Mouse (Mus musculus) midbrain, embryonic 10.5 days (tissue): ENCODE measurements around the gene Caln1. TPM values are rescaled to one million over a fixed set of nuclear protein-coding genes. Genes with fewer than 3 reads are reported as not detected.

Source experiments
- DNase-seq: peaks from one replicate; pipeline ENCODE4 v3.0.0-alpha.2; 2017; ENCODE audit warnings: low spot score
- H3K27ac ChIP-seq: fragments of 300-500 bp; sonication (generic); replicated peaks from 2 replicates; pipeline ENCODE4 v1.5.1; 2016; ENCODE audit warnings: mild to moderate bottlenecking
- H3K27me3 ChIP-seq: fragments of 300-500 bp; sonication (generic); 2 replicates; pipeline ENCODE4 v1.6.1; 2016; ENCODE audit warnings: low read depth, mild to moderate bottlenecking; ENCODE audit not compliant: poor library complexity, severe bottlenecking
- H3K36me3 ChIP-seq: fragments of 300-500 bp; sonication (generic); 2 replicates; pipeline ENCODE4 v1.6.1; 2016; ENCODE audit warnings: mild to moderate bottlenecking, moderate library complexity
- H3K4me1 ChIP-seq: fragments of 300-500 bp; sonication (generic); 2 replicates; pipeline ENCODE4 v1.6.1; 2016
- H3K4me3 ChIP-seq: fragments of 300-500 bp; sonication (generic); 2 replicates; pipeline ENCODE4 v1.5.1; 2016; ENCODE audit warnings: mild to moderate bottlenecking, moderate library complexity
- H3K9me3 ChIP-seq: fragments of 300-500 bp; sonication (generic); replicated peaks from 2 replicates; pipeline ENCODE4 v1.6.1; 2016; ENCODE audit warnings: mild to moderate bottlenecking
- WGBS: fragments of 180-500 bp; shearing (Covaris S2); methylation state at CpG from one replicate; pipeline ENCODE4 v1.1.7; 2016; 5-methylcytosine and 5-hydroxymethylcytosine counted together
- polyA plus RNA-seq: library from polyadenylated mRNA; unstranded; fragments of >200 nt; fragmentation: Nextera tagmentation; extraction: Ambion mirVana; gene quantifications from 2 replicates; pipeline ENCODE4 v1.2.1, GENCODE M21; 2016

Gene Caln1
- polyA plus RNA-seq, 1 experiment from 2014 or later, result 0.33 TPM

GRCm38 (mm10) chr5:130491471-130491870, 122.2 kb downstream of the Caln1 start:
- Histone ChIP-seq H3K27ac (no peak overlapping the region), H3K9me3 (no peaks in the 10 kb centered on the region), H3K4me1 (no peaks in the 10 kb centered on the region), H3K27me3 (no peaks in the 10 kb centered on the region), H3K4me3 (no peak overlapping the region), H3K36me3 (no peaks in the 10 kb centered on the region)
- WGBS, result 87% methylated on average over 5 of the region's 5 CpGs
- no peak for DNase-seq

- no peak overlapping the region for H3K4me3 ChIP-seq
- H3K27me3 ChIP-seq, result no peaks in the 10 kb centered on the region
- H3K9me3 ChIP-seq, result no peaks in the 10 kb centered on the region
- H3K36me3 ChIP-seq, result no peaks in the 10 kb centered on the region
- no peak overlapping the region for H3K27ac ChIP-seq
- DNase-seq, result no peak
- 93% methylated on average over 7 of the region's 7 CpGs for WGBS
- no peaks in the 10 kb centered on the region for H3K4me1 ChIP-seq
Observed at GRCm38 (mm10) chr5:130492305-130492704, 123.0 kb downstream of the Caln1 start.

- DNase-seq, result no peak
- Histone ChIP-seq H3K27ac (no peak overlapping the region), H3K27me3 (no peaks in the 10 kb centered on the region), H3K36me3 (no peaks in the 10 kb centered on the region), H3K4me3 (no peak overlapping the region), H3K9me3 (no peaks in the 10 kb centered on the region), H3K4me1 (no peaks in the 10 kb centered on the region)
- WGBS, result 85% methylated on average over 9 of the region's 9 CpGs
Observed at GRCm38 (mm10) chr5:130502541-130502940, 133.3 kb downstream of the Caln1 start.

- Histone ChIP-seq H3K4me1 (no peaks in the 10 kb centered on the region), H3K4me3 (no peak overlapping the region), H3K27me3 (no peaks in the 10 kb centered on the region), H3K36me3 (no peaks in the 10 kb centered on the region), H3K9me3 (no peaks in the 10 kb centered on the region), H3K27ac (no peak overlapping the region)
- no peak for DNase-seq
- 86% methylated on average over 5 of the region's 5 CpGs for whole genome bisulfite sequencing
Observed at GRCm38 (mm10) chr5:130504891-130505290, 135.6 kb downstream of the Caln1 start.

DNA sequence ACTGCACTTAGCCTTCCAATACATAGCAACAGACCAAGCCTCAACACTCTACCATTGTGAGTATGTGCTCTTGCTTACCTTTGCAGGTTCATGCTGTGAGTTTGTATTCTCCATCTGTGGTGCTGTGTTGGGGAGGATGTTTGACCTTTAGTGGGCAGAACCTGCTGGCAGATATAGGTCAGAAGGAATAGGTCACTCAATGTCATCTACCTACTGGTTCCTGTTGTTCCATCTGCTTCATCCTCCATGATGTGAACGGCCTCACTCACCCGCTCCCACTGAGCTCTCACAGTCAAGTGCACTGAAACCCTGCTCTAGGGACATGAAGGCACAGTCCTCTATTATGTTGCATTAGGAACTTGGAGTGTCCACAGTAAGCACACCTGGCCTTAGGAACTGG, 141.3 kb downstream of the Caln1 start:
- WGBS, result 95% methylated on average over 2 of the region's 2 CpGs
- DNase-seq, result no peak
- no peaks in the 10 kb centered on the region for H3K4me1 ChIP-seq
- H3K9me3 ChIP-seq, result no peaks in the 10 kb centered on the region
- H3K27ac ChIP-seq, result no peak overlapping the region
- no peaks in the 10 kb centered on the region for H3K36me3 ChIP-seq
- no peaks in the 10 kb centered on the region for H3K27me3 ChIP-seq
- H3K4me3 ChIP-seq, result no peak overlapping the region

- Histone ChIP-seq H3K4me3 (no peak overlapping the region), H3K9me3 (no peaks in the 10 kb centered on the region), H3K27ac (no peak overlapping the region), H3K27me3 (no peaks in the 10 kb centered on the region), H3K36me3 (no peaks in the 10 kb centered on the region), H3K4me1 (no peaks in the 10 kb centered on the region)
- DNase-seq, result no peak
- WGBS, result 83% methylated on average over 6 of the region's 6 CpGs
Observed at GRCm38 (mm10) chr5:130515395-130515794, 146.1 kb downstream of the Caln1 start.

GRCm38 (mm10) chr5:130520527-130520926, 151.3 kb downstream of the Caln1 start:
- 73% methylated on average over 2 of the region's 2 CpGs for WGBS
- DNase-seq, result no peak
- H3K36me3 ChIP-seq, result no peaks in the 10 kb centered on the region

GRCm38 (mm10) chr5:130527416-130527815, 158.2 kb downstream of the Caln1 start:
- Histone ChIP-seq H3K27me3 (no peaks in the 10 kb centered on the region), H3K9me3 (no peaks in the 10 kb centered on the region), H3K36me3 (no peaks in the 10 kb centered on the region), H3K4me1 (no peaks in the 10 kb centered on the region), H3K4me3 (no peak overlapping the region), H3K27ac (no peak overlapping the region)
- DNase-seq, result no peak
- 91% methylated on average over 2 of the region's 2 CpGs for WGBS

More at GRCm38 (mm10) chr5:130520527-130520926, 151.3 kb downstream of the Caln1 start:
- Histone ChIP-seq H3K9me3 (no peaks in the 10 kb centered on the region), H3K4me1 (no peaks in the 10 kb centered on the region), H3K27me3 (no peaks in the 10 kb centered on the region), H3K4me3 (no peak overlapping the region), H3K27ac (no peak overlapping the region)

DNA sequence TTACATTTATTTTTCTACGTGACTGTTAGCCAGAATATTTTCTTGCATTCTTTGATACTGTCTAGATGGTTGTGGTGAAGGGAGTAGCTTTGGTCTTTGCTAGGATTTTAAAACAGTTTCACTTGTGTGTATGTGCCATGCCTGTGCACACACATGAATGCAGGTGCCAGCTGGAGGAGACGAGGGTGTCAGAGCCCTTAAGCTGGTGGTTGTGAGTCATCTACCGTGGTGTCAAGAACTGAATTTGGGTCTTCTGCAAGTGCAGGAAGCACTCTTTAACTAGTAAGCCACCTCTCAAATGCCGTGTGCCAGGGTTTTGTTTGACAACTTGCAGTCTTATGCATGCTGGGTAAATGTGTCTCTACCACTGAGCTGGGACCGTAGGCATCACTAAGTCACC, 178.2 kb downstream of the Caln1 start:
- 91% methylated on average over 5 of the region's 5 CpGs for WGBS
- H3K27ac ChIP-seq, result no peak overlapping the region
- no peaks in the 10 kb centered on the region for H3K9me3 ChIP-seq
- H3K36me3 ChIP-seq, result no peaks in the 10 kb centered on the region
- no peaks in the 10 kb centered on the region for H3K27me3 ChIP-seq
- H3K4me1 ChIP-seq, result peaks cover 7% of the 10 kb centered on the region
- no peak for DNase-seq
- no peak overlapping the region for H3K4me3 ChIP-seq

GRCm38 (mm10) chr5:130553916-130554315, 184.7 kb downstream of the Caln1 start:
- WGBS, result 68% methylated on average over 4 of the region's 4 CpGs
- DNase-seq, result no peak
- H3K36me3 ChIP-seq, result no peaks in the 10 kb centered on the region
- H3K9me3 ChIP-seq, result no peaks in the 10 kb centered on the region
- H3K27me3 ChIP-seq, result no peaks in the 10 kb centered on the region
- H3K4me3 ChIP-seq, result no peak overlapping the region
- no peak overlapping the region for H3K27ac ChIP-seq
- H3K4me1 ChIP-seq, result peaks cover 7% of the 10 kb centered on the region

GRCm38 (mm10) chr5:130563146-130563545, 193.9 kb downstream of the Caln1 start:
- Histone ChIP-seq H3K9me3 (no peaks in the 10 kb centered on the region; the same call in 1 of the 2 replicates), H3K27ac (no peak overlapping the region), H3K4me3 (no peak overlapping the region), H3K27me3 (no peaks in the 10 kb centered on the region), H3K4me1 (no peaks in the 10 kb centered on the region), H3K36me3 (no peaks in the 10 kb centered on the region)
- no peak for DNase-seq
- 93% methylated on average over 3 of the region's 3 CpGs for WGBS

DNA sequence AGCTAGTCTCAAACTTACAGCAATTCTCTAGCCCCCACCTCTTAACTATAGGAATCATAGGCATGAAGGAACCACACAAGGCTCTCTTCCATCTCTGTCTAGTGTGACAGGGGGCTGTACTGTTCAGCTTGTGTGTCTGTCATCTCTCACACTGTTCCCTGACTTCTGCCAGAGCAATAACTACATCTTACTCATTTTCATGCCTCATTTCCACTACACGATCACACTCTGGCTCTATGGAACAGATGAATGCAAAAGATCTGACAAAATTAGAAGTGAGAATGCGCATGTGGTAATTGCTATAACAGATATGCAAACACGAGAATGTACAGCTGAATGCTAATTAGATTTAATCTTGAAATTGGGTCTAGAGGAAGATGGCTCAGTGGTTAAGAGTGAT, 196.7 kb downstream of the Caln1 start:
- H3K27ac ChIP-seq, result no peak overlapping the region
- no peaks in the 10 kb centered on the region for H3K27me3 ChIP-seq
- 94% methylated on average over 3 of the region's 3 CpGs for WGBS
- H3K36me3 ChIP-seq, result no peaks in the 10 kb centered on the region
- H3K9me3 ChIP-seq, result no peaks in the 10 kb centered on the region; the same call in 1 of the 2 replicates
- H3K4me1 ChIP-seq, result no peaks in the 10 kb centered on the region
- no peak overlapping the region for H3K4me3 ChIP-seq
- no peak for DNase-seq

DNA sequence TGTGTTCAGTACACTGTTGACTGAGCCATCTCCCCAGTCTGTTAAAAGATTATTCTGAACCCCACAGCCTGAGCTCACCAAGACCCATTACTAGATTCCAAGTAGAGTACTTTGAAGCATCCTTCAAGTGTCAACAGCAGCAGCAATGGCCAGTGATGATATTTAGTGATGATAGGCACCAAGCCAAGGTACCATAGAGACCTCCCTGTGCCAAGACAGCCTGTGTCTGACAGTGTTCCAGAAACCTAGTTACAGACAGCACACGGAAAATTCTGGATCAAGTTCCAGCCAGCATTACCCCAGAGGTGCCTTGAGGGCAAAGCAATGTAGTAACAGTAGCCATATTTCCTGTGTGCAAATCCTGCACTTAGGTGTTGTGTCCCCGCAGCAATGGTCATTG, 208.3 kb downstream of the Caln1 start:
- Histone ChIP-seq H3K36me3 (no peaks in the 10 kb centered on the region), H3K4me1 (no peaks in the 10 kb centered on the region), H3K4me3 (no peak overlapping the region), H3K27me3 (no peaks in the 10 kb centered on the region), H3K27ac (no peak overlapping the region), H3K9me3 (no peaks in the 10 kb centered on the region)
- no peak for DNase-seq
- 88% methylated on average over 2 of the region's 2 CpGs for WGBS

GRCm38 (mm10) chr5:130584042-130584441, 214.8 kb downstream of the Caln1 start:
- WGBS, result 83% methylated on average over 3 of the region's 3 CpGs
- H3K4me1 ChIP-seq, result no peaks in the 10 kb centered on the region
- H3K9me3 ChIP-seq, result peaks cover 9% of the 10 kb centered on the region; the same call in 1 of the 2 replicates
- H3K36me3 ChIP-seq, result no peaks in the 10 kb centered on the region
- H3K27ac ChIP-seq, result no peak overlapping the region
- no peaks in the 10 kb centered on the region for H3K27me3 ChIP-seq
- DNase-seq, result no peak
- H3K4me3 ChIP-seq, result no peak overlapping the region
